16 mouse cellular contexts compared by ENCODE assay signal in genomic region chr17:71862895-71863294, GRCm38 (mm10).
"Had no signal": no experiment of that assay in that cellular context is flagged by ENCODE, and none has a peak within 500 bp of the region (broad histone marks: within the 10 kb centered on the region; RNA-seq: fewer than 3 reads in every experiment).

No protein-coding gene starts in this region.

- H3K27me3 ChIP-seq: neural tube, embryonic 13.5 days; neural tube, embryonic 15.5 days; stomach, embryonic 15.5 days had no signal

- H3K27ac ChIP-seq: neural tube, embryonic 13.5 days; neural tube, embryonic 15.5 days; stomach, embryonic 15.5 days; stomach, postnatal 0 days had no signal

- H3K4me1 ChIP-seq: neural tube, embryonic 13.5 days; stomach, embryonic 15.5 days had no signal

- H3K36me3 ChIP-seq: stomach, embryonic 15.5 days had no signal

- DNase-seq: retina, postnatal 1 day; right cerebral cortex, adult 18-20 months; right cerebral cortex, postnatal 14 days; right cerebral cortex, postnatal 25 days; right cerebral cortex, postnatal 4 days; spleen, adult 18-20 months; thymus, adult 18-20 months; thymus, adult 2 months; thymus, postnatal 14 days; thymus, postnatal 25 days; thymus, postnatal 36 days; thymus, postnatal 4 days had no signal

- H3K9ac ChIP-seq: neural tube, embryonic 13.5 days; neural tube, embryonic 15.5 days; stomach, embryonic 15.5 days had no signal

- H3K4me2 ChIP-seq: neural tube, embryonic 13.5 days; neural tube, embryonic 15.5 days; stomach, embryonic 15.5 days had no signal

- H3K9me3 ChIP-seq: neural tube, embryonic 13.5 days; neural tube, embryonic 15.5 days; stomach, embryonic 15.5 days had no signal

- H3K4me3 ChIP-seq: neural tube, embryonic 13.5 days; neural tube, embryonic 15.5 days; stomach, embryonic 15.5 days had no signal
